In genomic region chr13:101635837-101636236, GRCm38 (mm10) we compare ENCODE assay signal across 21 mouse cellular contexts.
DNase-seq lines count a peak whose midpoint lies in the region; ATAC-seq and TF ChIP-seq lines count a peak whose summit lies in the region.
"Had no signal": no experiment of that assay in that cellular context is flagged by ENCODE, and none has a peak within 500 bp of the region (broad histone marks: within the 10 kb centered on the region; RNA-seq: fewer than 3 reads in every experiment).

No protein-coding gene starts in this region.

- no peaks in the 10 kb centered on the region for H3K27me3 ChIP-seq in liver, adult 2 months (ENCODE audit: control insufficient read depth, insufficient read depth, low read length)
- 0 out of 2 replicates have a peak, but pooled peaks cover 8% of the 10 kb centered on the region for H3K27me3 ChIP-seq in liver, embryonic 13.5 days
- H3K27me3 ChIP-seq: forebrain, embryonic 15.5 days; hindbrain, embryonic 15.5 days; neural tube, embryonic 12.5 days had no signal

- WGBS in liver, adult 2 months, result 8% methylated on average over 1 of the region's 1 CpGs
- WGBS in liver, embryonic 13.5 days (ENCODE audit: insufficient replicate concordance), result 41% methylated on average over 1 of the region's 1 CpGs

- H3K4me3 ChIP-seq in liver, adult 2 months (ENCODE audit: insufficient read depth, low read depth, low read length), result no peak overlapping the region
- H3K4me3 ChIP-seq in liver, embryonic 13.5 days (replicated peaks), result no peak overlapping the region
- H3K4me3 ChIP-seq: embryonic facial prominence, embryonic 10.5 days; forebrain, embryonic 15.5 days; hindbrain, embryonic 15.5 days; neural tube, embryonic 12.5 days had no signal

- no peak overlapping the region for H3K4me2 ChIP-seq in liver, embryonic 13.5 days
- H3K4me2 ChIP-seq: forebrain, embryonic 15.5 days; heart, embryonic 11.5 days; hindbrain, embryonic 15.5 days; neural tube, embryonic 12.5 days had no signal

- peaks cover 13% of the 10 kb centered on the region; the same call in 1 of the 2 replicates for H3K4me1 ChIP-seq in liver, adult 2 months (ENCODE audit: control insufficient read depth, insufficient read depth, low read length)
- H3K4me1 ChIP-seq in liver, embryonic 13.5 days (replicated peaks), result peaks cover 34% of the 10 kb centered on the region
- H3K4me1 ChIP-seq: embryonic facial prominence, embryonic 10.5 days; forebrain, embryonic 15.5 days; neural tube, embryonic 12.5 days had no signal

- no peaks in the 10 kb centered on the region for H3K79me2 ChIP-seq in liver, adult 2 months (ENCODE audit: control insufficient read depth, insufficient read depth, low read length)

- H3K27ac ChIP-seq in liver, adult 2 months (replicated peaks; ENCODE audit: insufficient read depth, low read depth, low read length), result peak overlapping the region; percentile 67
- no peak overlapping the region for H3K27ac ChIP-seq in liver, embryonic 13.5 days
- H3K27ac ChIP-seq: embryonic facial prominence, embryonic 10.5 days; forebrain, embryonic 15.5 days; hindbrain, embryonic 15.5 days; neural tube, embryonic 12.5 days had no signal

- no peak overlapping the region for H3K9ac ChIP-seq in liver, adult 2 months (ENCODE audit: low read depth, low read length)
- no peak overlapping the region for H3K9ac ChIP-seq in liver, embryonic 13.5 days
- H3K9ac ChIP-seq: forebrain, embryonic 15.5 days; hindbrain, embryonic 15.5 days; neural tube, embryonic 12.5 days had no signal

- no peak for TF ChIP-seq CTCF in liver, adult 2 months (IDR thresholded peaks at IDR 0.05; ENCODE audit: low read depth, low read length)

- DNase-seq in kidney, adult 11 months, result peak; percentile 21
- no peak for DNase-seq in kidney, adult 18-20 months
- DNase-seq in liver, adult 2 months (ENCODE audit: extremely low read depth, low read depth, low spot score), result peak; percentile 100
- no peak for DNase-seq in liver
- DNase-seq in liver, embryonic 13.5 days, result no peak
- no peak for DNase-seq in retina, embryonic 14.5 days (ENCODE audit: low spot score)
- no peak for DNase-seq in lung, adult 18-20 months
- DNase-seq: adrenal gland, postnatal 25 days; cerebellum, postnatal 10 days; gastrocnemius, postnatal 14 days; heart, adult 11 months; layer of hippocampus, adult 9-11 months; midbrain, embryonic 14.5 days; thymus, postnatal 14 days had no signal

- no peaks in the 10 kb centered on the region for H3K36me3 ChIP-seq in liver, adult 2 months (ENCODE audit: control insufficient read depth, insufficient read depth, low read length)
- no peaks in the 10 kb centered on the region for H3K36me3 ChIP-seq in liver, embryonic 13.5 days
- H3K36me3 ChIP-seq: embryonic facial prominence, embryonic 10.5 days; forebrain, embryonic 15.5 days; hindbrain, embryonic 15.5 days; neural tube, embryonic 12.5 days had no signal

- ATAC-seq in liver, embryonic 13.5 days (ENCODE audit: low read depth), result peak; percentile 67
- ATAC-seq: CD4-positive, CD25-positive, alpha-beta regulatory T cell, adult 4 months; forebrain, embryonic 15.5 days; lung, postnatal 0 days had no signal

- no peak for TF ChIP-seq POLR2A in liver, adult 2 months (IDR thresholded peaks at IDR 0.05; ENCODE audit: extremely low read depth, insufficient read depth, low read length)

- no peaks in the 10 kb centered on the region for H3K9me3 ChIP-seq in liver, embryonic 13.5 days (replicated peaks)
- H3K9me3 ChIP-seq: embryonic facial prominence, embryonic 10.5 days; forebrain, embryonic 15.5 days; hindbrain, embryonic 15.5 days; neural tube, embryonic 12.5 days had no signal

Comparison
In these comparisons a context has a peak if more than half of its experiments do, and no peak if none do; other contexts are left out.
1. DNase-seq: peak in kidney, adult 11 months (single experiment) and liver, adult 2 months (single experiment); none in kidney, adult 18-20 months (single experiment), liver (single experiment), liver, embryonic 13.5 days (single experiment), retina, embryonic 14.5 days (single experiment) and lung, adult 18-20 months (0 of 2).